Mouse (Mus musculus) kidney, adult 2 months (tissue): Measurements from ENCODE around the gene Tsacc. TPM values are rescaled to one million over a fixed set of nuclear protein-coding genes. Genes with fewer than 3 reads are reported as not detected.

ENCODE experiments used
- DNase-seq: peaks from one replicate; pipeline ENCODE4 v3.0.0; 2021
- H3K27ac ChIP-seq: fragments of 200-500 bp; 2 replicates; pipeline ENCODE4 v1.5.1; 2012; ENCODE audit warnings: low read depth, low read length, control low read depth, inconsistent platforms; ENCODE audit not compliant: insufficient read depth
- H3K27me3 ChIP-seq: fragments of 200-500 bp; replicated peaks from 2 replicates; pipeline ENCODE4 v1.6.1; 2012; ENCODE audit warnings: mild to moderate bottlenecking, moderate library complexity, low read length, inconsistent platforms; ENCODE audit not compliant: control insufficient read depth, insufficient read depth
- H3K36me3 ChIP-seq: fragments of 200-500 bp; 2 replicates; pipeline ENCODE4 v1.6.1; 2012; ENCODE audit warnings: mild to moderate bottlenecking, moderate library complexity, low read length, inconsistent platforms; ENCODE audit not compliant: control insufficient read depth, insufficient read depth
- H3K4me1 ChIP-seq: fragments of 200-500 bp; 2 replicates; pipeline ENCODE4 v1.6.1; 2011; ENCODE audit warnings: low read length; ENCODE audit not compliant: control insufficient read depth, insufficient read depth
- H3K4me3 ChIP-seq: fragments of 200-500 bp; 2 replicates; pipeline ENCODE4 v1.5.1; 2011; ENCODE audit warnings: mild to moderate bottlenecking, low read depth, low read length, control low read depth; ENCODE audit not compliant: insufficient read depth
- CTCF ChIP-seq: fragments of 200-500 bp; conservative IDR thresholded peaks from 2 replicates; pipeline ENCODE4 v1.5.1; 2011; ENCODE audit warnings: low read depth, mild to moderate bottlenecking, control low read depth, low read length, moderate library complexity, mixed read lengths; ENCODE audit not compliant: insufficient read depth, insufficient read length
- POLR2A ChIP-seq: fragments of 200-500 bp; IDR thresholded peaks from one replicate; pipeline ENCODE4 v1.6.1; 2011; ENCODE audit warnings: low read depth, low read length, control low read depth
- WGBS: fragments of 180-500 bp; shearing (Covaris S2); methylation state at CpG from one replicate; pipeline ENCODE4 v1.1.7; 2018; 5-methylcytosine and 5-hydroxymethylcytosine counted together
- polyA plus RNA-seq: library from polyadenylated mRNA; depleted of rRNA; stranded (reverse); fragments of >200 nt; gene quantifications from 2 replicates; pipeline ENCODE4 v1.2.3, GENCODE M21; 2012

Tsacc gene
- polyA plus RNA-seq, 1 experiment = 5.7 TPM

DNA sequence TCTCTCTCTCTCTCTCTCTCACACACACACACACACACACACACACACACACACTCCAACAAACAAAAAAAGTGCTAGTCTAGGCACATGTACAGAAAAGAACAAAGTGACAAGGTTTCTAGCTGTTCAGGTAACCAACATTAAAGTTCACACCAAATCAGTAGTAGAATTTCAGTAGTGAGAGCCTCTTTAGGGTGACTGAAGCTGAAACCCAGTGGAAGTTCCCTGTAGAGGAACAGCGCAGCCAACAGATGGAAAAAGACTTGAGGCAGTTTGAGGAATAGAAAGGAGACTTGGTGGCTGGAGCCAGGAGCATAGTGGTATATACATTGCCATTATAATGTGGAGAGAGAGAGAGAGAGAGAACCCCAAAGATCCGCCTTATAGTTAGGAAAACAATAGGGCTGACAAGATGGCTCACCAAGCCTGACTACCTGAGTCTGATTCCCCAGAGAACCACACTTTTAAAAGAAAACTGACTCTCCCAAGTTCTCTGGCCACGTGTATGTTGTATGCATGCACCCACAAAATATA, 38.2 kb upstream of the Tsacc start:
- TF ChIP-seq CTCF (no peak), POLR2A (no peak)
- peaks cover 10% of the 10 kb centered on the region; the same call in 1 of the 2 replicates for H3K4me1 ChIP-seq
- no peak for DNase-seq
- H3K4me3 ChIP-seq = peak overlapping the region; percentile 66
- WGBS = 27% methylated on average over 3 of the region's 3 CpGs
- peak overlapping the region; percentile 67; the same call in 1 of the 2 replicates for H3K27ac ChIP-seq
- no peaks in the 10 kb centered on the region for H3K27me3 ChIP-seq
- no peaks in the 10 kb centered on the region for H3K36me3 ChIP-seq

DNA sequence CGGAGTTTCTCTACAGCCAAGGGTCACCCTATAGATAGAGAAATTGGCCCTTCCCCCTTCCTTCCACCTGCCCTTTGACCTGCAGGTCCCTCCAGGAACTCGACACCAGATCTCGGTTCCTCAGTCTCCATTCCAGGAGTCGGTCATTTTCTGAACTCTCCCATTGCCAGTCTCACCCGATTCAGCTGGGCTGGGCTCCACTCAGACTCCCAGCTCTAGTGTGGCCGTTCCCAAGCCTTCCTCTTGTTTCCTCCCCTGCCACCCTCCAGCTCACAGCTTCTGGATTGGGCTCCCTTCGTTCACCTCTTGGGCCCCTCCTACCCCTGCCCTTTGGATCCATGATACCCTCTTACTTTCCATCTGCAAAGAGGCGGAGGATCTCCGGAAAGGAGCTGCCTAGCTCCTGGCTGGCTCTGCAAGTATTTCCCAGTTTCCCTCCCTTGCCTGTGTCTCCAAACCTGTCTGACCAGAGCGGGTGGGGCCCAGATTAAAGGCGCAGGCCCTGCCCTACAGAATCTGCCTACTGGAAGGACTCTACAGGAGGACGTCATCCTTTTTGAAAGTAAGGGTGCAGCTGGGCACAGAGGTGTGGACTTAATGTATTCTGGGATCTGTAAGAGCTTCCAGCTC, 37.3 kb upstream of the Tsacc start:
- TF ChIP-seq CTCF (no peak), POLR2A (no peak)
- Histone ChIP-seq H3K27ac (peak overlapping the region; percentile 15; the same call in 1 of the 2 replicates), H3K4me1 (peaks cover 10% of the 10 kb centered on the region; the same call in 1 of the 2 replicates), H3K27me3 (no peaks in the 10 kb centered on the region), H3K36me3 (no peaks in the 10 kb centered on the region), H3K4me3 (peak overlapping the region; percentile 36)
- DNase-seq = peak; percentile 53
- WGBS = 34% methylated on average over 12 of the region's 12 CpGs

DNA sequence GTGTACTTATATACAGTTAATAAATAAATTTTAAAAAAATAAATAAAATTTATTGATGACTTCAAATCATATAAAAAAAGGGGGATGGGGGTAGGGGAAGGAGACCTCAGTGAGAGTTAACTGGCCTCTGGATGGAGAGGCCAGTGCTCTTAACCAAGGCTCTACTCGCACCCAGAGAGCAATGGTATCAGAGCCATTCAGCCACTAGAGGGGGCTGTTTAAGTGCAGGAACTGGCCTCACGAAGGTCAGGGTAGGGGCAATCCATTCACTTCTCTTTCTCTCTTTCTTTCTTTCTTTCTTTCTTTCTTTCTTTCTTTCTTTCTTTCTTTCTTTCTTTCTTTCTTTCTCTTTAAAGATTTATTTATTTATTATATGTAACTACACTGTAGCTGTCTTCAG, 34.5 kb upstream of the Tsacc start:
- TF ChIP-seq POLR2A = no peak
- peak; percentile 74 for TF ChIP-seq CTCF
- Histone ChIP-seq H3K27ac (no peak overlapping the region), H3K27me3 (no peaks in the 10 kb centered on the region), H3K4me3 (no peak overlapping the region), H3K36me3 (no peaks in the 10 kb centered on the region), H3K4me1 (peaks cover 4% of the 10 kb centered on the region; the same call in 1 of the 2 replicates)
- peak; percentile 58 for DNase-seq
- WGBS = 29% methylated on average over 2 of the region's 2 CpGs

DNA sequence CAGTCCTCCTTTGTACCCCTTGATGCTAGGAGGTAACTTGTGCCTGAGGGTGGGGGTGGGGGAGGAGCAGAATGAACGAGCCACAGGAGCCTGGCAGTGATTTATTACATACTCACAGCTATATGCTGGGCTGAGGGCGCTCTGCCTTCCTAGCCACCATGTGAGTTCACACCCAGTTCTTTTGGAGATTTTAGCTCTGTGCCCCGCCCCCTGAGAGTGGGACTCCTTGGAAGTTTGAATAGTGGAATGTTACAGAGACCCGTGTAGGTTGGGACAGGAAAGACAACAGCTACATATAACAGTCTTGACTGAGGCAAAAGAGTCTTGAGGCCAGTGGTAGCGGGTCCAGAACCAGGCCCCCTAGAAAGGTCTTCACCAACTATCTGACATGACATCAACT, 32.2 kb upstream of the Tsacc start:
- DNase-seq = no peak
- Histone ChIP-seq H3K27me3 (no peaks in the 10 kb centered on the region), H3K4me1 (no peaks in the 10 kb centered on the region; the same call in 1 of the 2 replicates), H3K4me3 (no peak overlapping the region), H3K36me3 (no peaks in the 10 kb centered on the region), H3K27ac (no peak overlapping the region)
- 61% methylated on average over 5 of the region's 5 CpGs for WGBS
- TF ChIP-seq CTCF = no peak
- no peak for TF ChIP-seq POLR2A

DNA sequence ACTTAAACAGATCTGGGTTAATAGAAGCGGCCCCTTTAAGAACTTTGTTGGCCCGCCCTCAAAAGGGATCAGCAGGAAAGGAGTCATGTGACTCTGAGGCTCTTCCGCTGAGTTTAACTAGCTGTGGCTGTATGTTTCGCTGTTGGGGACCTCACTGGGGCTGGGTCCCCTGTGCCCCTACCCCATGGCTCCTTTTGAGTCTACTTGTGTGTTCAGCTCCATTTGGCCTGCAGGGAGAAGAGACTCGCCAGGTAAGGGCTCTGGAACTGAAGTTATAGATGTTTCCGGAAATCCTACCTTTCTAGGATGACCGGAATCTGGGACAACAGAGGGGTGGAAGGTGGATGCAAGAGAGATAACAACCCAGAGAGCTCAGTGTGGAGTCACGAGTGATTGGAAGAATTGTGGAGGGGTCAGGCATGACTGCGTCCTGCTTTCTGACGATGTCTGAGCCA, 28.2 kb upstream of the Tsacc start, which contains the start of gene Glmp:
Glmp (plus strand) TSS at position 73 of the 455 bp plus-strand sequence.
- no peak for TF ChIP-seq POLR2A
- no peak for TF ChIP-seq CTCF
- H3K36me3 ChIP-seq = no peaks in the 10 kb centered on the region; the same call in 1 of the 2 replicates
- WGBS = 0% methylated on average over 10 of the region's 10 CpGs
- DNase-seq = peak; percentile 86
- peak within 1 kb of the TSS; percentile 8; the same call in 1 of the 2 replicates for H3K27ac ChIP-seq
- no peaks in the 10 kb centered on the region; the same call in 1 of the 2 replicates for H3K4me1 ChIP-seq
- peak within 1 kb of the TSS; percentile 66 for H3K4me3 ChIP-seq
- H3K27me3 ChIP-seq = no peaks in the 10 kb centered on the region

DNA sequence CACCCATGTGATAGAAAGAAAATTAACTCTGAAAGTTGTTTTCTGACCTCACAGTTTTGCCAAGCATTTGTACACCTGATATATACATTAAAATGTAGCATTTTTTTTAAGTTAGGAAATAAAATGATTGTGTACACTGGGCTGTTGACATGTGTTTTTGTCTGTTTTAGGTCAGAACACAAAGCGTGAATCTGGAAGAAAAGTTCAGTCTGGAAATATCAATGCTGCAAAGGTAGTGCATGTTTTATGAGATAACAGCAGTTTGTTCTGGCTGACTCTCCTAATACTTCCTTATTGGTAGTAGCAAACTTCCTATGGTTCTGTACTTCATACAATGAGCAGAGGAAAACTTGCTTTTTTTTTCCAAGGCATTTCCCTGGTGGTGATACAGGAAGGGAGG, 2.4 kb upstream of the Tsacc start:
- TF ChIP-seq POLR2A (no peak), CTCF (no peak)

DNA sequence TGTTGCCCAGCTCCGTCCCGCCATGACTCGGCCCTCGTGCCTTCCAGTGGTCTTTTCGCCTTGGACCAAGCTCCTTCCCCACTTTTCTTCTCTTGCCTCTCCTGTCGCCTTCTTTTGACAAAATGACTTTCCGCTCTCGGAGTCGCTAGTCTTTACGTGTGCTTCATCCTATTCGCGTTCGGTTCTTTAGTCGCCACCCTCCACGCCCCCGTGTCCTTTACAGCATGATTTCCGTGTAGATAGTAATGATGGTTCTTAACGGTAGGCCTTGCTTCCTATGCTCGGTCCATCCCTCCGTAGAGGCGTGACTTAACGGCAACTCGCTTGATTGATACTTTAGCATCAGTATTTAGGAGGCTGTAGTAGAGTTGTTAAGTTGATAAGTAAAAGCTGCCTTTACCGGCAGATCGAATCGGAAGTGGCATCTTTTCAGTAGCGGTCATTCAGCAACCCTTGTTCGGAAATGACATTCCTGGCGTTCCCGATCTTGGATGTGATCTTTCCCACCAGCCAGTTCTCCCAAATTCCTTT, 587 bp upstream of the Tsacc start:
- Histone ChIP-seq H3K4me1 (peaks cover 6% of the 10 kb centered on the region; the same call in 1 of the 2 replicates), H3K27ac (peak overlapping the region; percentile 72), H3K36me3 (peaks cover 10% of the 10 kb centered on the region), H3K4me3 (peak overlapping the region; percentile 84), H3K27me3 (no peaks in the 10 kb centered on the region)
- no peak for TF ChIP-seq POLR2A
- no peak for DNase-seq
- WGBS = under 1% methylated on average over 30 of the region's 30 CpGs

More for the DNA sequence above, 2.4 kb upstream of the Tsacc start:
- peaks cover 6% of the 10 kb centered on the region; the same call in 1 of the 2 replicates for H3K4me1 ChIP-seq
- H3K27ac ChIP-seq = no peak overlapping the region
- H3K27me3 ChIP-seq = no peaks in the 10 kb centered on the region
- WGBS = 89% methylated on average over 1 of the region's 1 CpGs
- no peak overlapping the region for H3K4me3 ChIP-seq
- DNase-seq = no peak
- H3K36me3 ChIP-seq = peaks cover 13% of the 10 kb centered on the region
